Mouse (Mus musculus): ENCODE results near the gene Dtx1.

Dtx1 gene

GRCm38 (mm10) chr5:120635633-120636032 is 76.1 kb downstream of the Dtx1 start:
- no peak for DNase-seq

GRCm38 (mm10) chr5:120634860-120635259 is 76.9 kb downstream of the Dtx1 start:
- DNase-seq, result no peak

- no peak for DNase-seq
These were observed 77.6 kb downstream of the Dtx1 start, which contains the start of gene Cfap73 for GRCm38 (mm10) chr5:120634131-120634530. TSS of gene Cfap73 (minus strand) at chr5:120634235.

- no peak for DNase-seq
These were observed 79.8 kb downstream of the Dtx1 start for GRCm38 (mm10) chr5:120631892-120632291.

- DNase-seq, result no peak
These were observed 80.6 kb downstream of the Dtx1 start for GRCm38 (mm10) chr5:120631128-120631527.

All from spleen, adult 18-20 months (tissue).